Mouse (Mus musculus): Measurements from ENCODE around the gene Camk2g.

DNA sequence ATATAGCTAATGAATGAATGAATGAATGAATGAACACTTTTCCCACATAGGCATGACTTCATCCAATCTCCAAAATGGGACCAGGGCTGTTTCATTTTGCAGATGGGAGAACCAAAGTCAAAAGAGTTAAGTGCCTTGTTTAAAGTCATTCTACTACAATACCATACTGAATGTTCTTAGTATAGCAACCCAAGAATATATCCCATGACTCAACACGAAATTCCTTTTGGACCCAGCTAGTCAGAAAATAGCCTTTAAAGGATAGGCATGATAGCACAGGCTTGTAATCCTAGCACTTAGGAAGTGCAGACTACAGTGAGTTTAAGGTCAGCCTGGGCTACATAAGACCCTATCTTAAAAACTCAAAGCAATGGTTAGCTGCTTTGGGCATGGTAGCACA is 38.0 kb upstream of the Camk2g start:
- TF ChIP-seq CTCF (IDR thresholded peaks at IDR 0.05; ENCODE audit: low read depth, low read length) (no peak), EP300 (IDR thresholded peaks at IDR 0.05; ENCODE audit: insufficient read depth, low read depth, low read length) (no peak), POLR2A (IDR thresholded peaks at IDR 0.05; ENCODE audit: insufficient read depth, low read length) (no peak)
